Mouse (Mus musculus): ENCODE data around the gene Kdm8.
"Not testable (repeated sequence)": the region's sequence is repeated elsewhere in the genome, so short reads cannot be mapped to it uniquely, and the experiment has no call there.

Kdm8 gene

GRCm38 (mm10) chr7:125444464-125445401 lies at the start of gene Kdm8:
Gene Kdm8 (plus strand): TSS chr7:125444676.
- DNase-seq (ENCODE audit: low read depth, low spot score) = peak; percentile 96

GRCm38 (mm10) chr7:125398116-125398515 lies 46.4 kb upstream of the Kdm8 start:
- DNase-seq (ENCODE audit: low read depth, low spot score) = no peak

- no peak for DNase-seq (ENCODE audit: low read depth, low spot score)
Measured at GRCm38 (mm10) chr7:125398687-125399086, 45.8 kb upstream of the Kdm8 start.

- peak; percentile 8 for DNase-seq (ENCODE audit: low read depth, low spot score)
Measured at GRCm38 (mm10) chr7:125407136-125407535, 37.3 kb upstream of the Kdm8 start.

GRCm38 (mm10) chr7:125415087-125415486 lies 29.4 kb upstream of the Kdm8 start:
- no peak for DNase-seq (ENCODE audit: low read depth, low spot score)

- DNase-seq (ENCODE audit: low read depth, low spot score) = no peak
Measured at GRCm38 (mm10) chr7:125415776-125416175, 28.7 kb upstream of the Kdm8 start.

- DNase-seq (ENCODE audit: low read depth, low spot score) = no peak
Measured at GRCm38 (mm10) chr7:125416762-125417161, 27.7 kb upstream of the Kdm8 start.

GRCm38 (mm10) chr7:125418413-125418812 lies 26.1 kb upstream of the Kdm8 start:
- DNase-seq (ENCODE audit: low read depth, low spot score) = no peak

- peak; percentile 51 for DNase-seq (ENCODE audit: low read depth, low spot score)
Measured at GRCm38 (mm10) chr7:125420190-125420589, 24.3 kb upstream of the Kdm8 start.

GRCm38 (mm10) chr7:125421911-125422310 lies 22.6 kb upstream of the Kdm8 start:
- DNase-seq (ENCODE audit: low read depth, low spot score) = no peak

- DNase-seq (ENCODE audit: low read depth, low spot score) = no peak
Measured at GRCm38 (mm10) chr7:125423056-125423455, 21.4 kb upstream of the Kdm8 start.

- no peak for DNase-seq (ENCODE audit: low read depth, low spot score)
Measured at GRCm38 (mm10) chr7:125427492-125428090, 16.9 kb upstream of the Kdm8 start.

- no peak for DNase-seq (ENCODE audit: low read depth, low spot score)
Measured at GRCm38 (mm10) chr7:125428381-125428780, 16.1 kb upstream of the Kdm8 start.

- not testable (repeated sequence) for DNase-seq (ENCODE audit: low read depth, low spot score)
Measured at GRCm38 (mm10) chr7:125428816-125429500, 15.5 kb upstream of the Kdm8 start.

- no peak for DNase-seq (ENCODE audit: low read depth, low spot score)
Measured at GRCm38 (mm10) chr7:125430170-125430842, 14.2 kb upstream of the Kdm8 start.

GRCm38 (mm10) chr7:125433874-125434273 lies 10.6 kb upstream of the Kdm8 start:
- no peak for DNase-seq (ENCODE audit: low read depth, low spot score)

GRCm38 (mm10) chr7:125434666-125435290 lies 9.7 kb upstream of the Kdm8 start:
- DNase-seq (ENCODE audit: low read depth, low spot score) = no peak

- no peak for DNase-seq (ENCODE audit: low read depth, low spot score)
Measured at GRCm38 (mm10) chr7:125442323-125442722, 2.2 kb upstream of the Kdm8 start.

- no peak for DNase-seq (ENCODE audit: low read depth, low spot score)
Measured at GRCm38 (mm10) chr7:125444076-125444463, 406 bp upstream of the Kdm8 start.

GRCm38 (mm10) chr7:125450678-125451077 lies 6.2 kb downstream of the Kdm8 start:
- no peak for DNase-seq (ENCODE audit: low read depth, low spot score)

GRCm38 (mm10) chr7:125451078-125451477 lies 6.6 kb downstream of the Kdm8 start:
- no peak for DNase-seq (ENCODE audit: low read depth, low spot score)
